Mouse (Mus musculus) layer of hippocampus, postnatal 14 days (tissue): Measurements from ENCODE around the gene Cs. TPM values are rescaled to one million over a fixed set of nuclear protein-coding genes. Genes with fewer than 3 reads are reported as not detected.
"Not testable (repeated sequence)": the region's sequence is repeated elsewhere in the genome, so short reads cannot be mapped to it uniquely, and the experiment has no call there.

ENCODE experiments used
- DNase-seq, 2 experiments: peaks; one replicate each; pipeline ENCODE4 v3.0.0; 2021 to 2022; ENCODE audit warnings: low spot score in 2 of 2, mixed read lengths in 1 of 2
- total RNA-seq, 2 experiments: library from RNA; stranded (reverse); gene quantifications; 2 replicates each; pipeline ENCODE4 v1.2.3; 2021

The Cs gene
- total RNA-seq, 2 experiments from 2014 or later, result 260 to 274 TPM

DNA sequence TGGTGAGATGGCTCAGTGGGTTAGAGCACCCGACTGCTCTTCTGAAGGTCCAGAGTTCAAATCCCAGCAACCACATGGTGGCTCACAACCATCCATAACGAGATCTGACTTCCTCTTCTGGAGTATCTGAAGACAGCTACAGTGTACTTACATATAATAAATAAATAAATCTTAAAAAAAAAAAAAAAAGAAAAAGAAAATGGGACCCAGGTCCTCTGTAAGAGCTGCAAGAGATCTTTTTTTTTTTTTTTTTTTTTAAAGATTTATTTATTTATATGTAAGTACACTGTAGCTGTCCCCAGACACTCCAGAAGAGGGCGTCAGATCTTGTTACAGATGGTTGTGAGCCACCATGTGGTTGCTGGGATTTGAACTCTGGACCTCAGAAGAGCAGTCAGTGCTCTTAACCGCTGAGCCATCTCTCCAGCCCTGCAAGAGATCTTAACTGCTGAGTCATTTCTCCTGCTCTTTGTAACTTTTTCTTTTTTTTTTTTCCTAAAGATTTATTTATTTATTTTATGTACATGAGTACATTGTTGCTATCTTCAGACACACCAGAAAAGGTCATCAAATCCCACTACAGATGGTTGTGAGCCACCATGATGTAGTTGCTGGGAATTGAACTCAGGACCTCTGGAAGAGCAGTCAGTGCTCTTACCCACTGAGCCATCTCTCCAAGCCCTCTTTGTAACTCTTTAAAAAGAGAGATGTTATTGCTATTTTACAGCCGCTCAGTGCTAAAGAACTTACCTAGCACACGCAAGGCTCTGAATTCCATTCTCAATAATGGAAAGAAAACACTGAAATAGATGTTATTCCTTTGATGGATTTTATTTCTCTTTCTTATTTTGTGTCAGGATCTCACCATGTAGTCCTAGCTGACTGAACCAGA lies 4.9 kb upstream of the Cs start:
- not testable (repeated sequence) for DNase-seq

DNA sequence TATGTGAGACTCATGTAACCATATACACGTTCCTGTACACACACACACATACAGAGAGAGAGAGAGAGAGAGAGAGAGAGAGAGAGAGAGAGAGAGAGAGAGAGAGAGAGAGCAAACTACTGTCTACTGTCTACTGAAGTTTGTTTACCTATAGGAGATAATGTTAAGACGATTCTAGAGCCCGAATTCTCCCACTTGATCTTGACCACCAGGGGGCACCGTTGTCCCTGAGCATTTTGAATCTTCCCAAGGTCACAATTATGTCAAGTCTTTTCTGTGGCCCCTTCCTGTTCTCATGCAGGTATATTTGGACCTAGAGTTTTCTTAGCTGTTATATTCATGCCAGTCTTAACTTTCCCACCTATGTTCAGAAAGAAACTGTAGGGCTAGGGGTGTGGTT lies 2.0 kb upstream of the Cs start:
- peak in 1 of 2 experiments; percentile 63 for DNase-seq

DNA sequence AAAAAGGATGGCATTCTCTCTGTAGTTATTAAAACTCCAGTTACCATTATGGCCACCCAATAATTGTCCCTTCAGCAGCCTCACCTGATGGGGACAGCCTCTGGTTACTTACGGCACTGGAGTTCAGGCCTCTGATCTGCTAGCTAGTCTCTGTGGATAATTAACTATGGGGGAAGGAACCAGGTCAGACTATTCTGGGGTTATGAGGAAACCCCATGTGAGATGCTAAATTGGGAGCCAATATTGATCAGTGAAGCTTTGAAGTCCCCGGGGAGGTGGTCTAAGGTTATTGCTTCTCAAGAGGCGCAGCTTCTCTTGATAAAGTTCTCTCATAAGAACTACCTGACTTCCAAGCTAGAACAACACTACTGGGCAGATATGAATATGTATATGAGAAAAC lies 1.3 kb upstream of the Cs start:
- DNase-seq, result no peak

GRCm38 (mm10) chr10:128336597-128336996 lies 937 bp upstream of the Cs start:
- DNase-seq, result no peak

DNA sequence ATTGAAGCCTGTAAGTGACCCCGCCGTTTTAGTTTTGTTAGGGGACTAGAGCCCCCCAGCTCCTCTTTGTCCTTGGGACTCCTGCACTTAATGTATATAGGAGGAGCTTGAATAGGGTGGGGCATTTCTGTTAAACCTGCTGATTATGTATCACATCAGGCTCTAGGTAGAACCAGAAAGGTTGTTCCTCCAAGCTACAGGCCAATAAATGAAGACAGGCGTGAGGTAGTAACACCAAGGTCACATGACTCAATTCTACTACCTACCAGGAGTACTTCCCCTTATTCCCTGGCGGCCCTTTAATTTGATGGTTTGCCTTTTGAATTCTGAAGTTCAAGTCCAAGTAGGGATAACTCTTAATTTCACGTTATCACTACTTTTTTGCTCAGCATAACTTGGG lies 881 bp downstream of the Cs start:
- DNase-seq, result no peak

GRCm38 (mm10) chr10:128338948-128339347 lies 1.4 kb downstream of the Cs start:
- no peak for DNase-seq

- no peak for DNase-seq
Measured at GRCm38 (mm10) chr10:128340257-128340656, 2.7 kb downstream of the Cs start.

GRCm38 (mm10) chr10:128343436-128343835 lies 5.9 kb downstream of the Cs start:
- DNase-seq, result peak in 1 of 2 experiments; percentile 60

GRCm38 (mm10) chr10:128344568-128345275 lies 7.2 kb downstream of the Cs start:
- peak; percentile 25 to 74 for DNase-seq

- DNase-seq, result no peak
Measured at GRCm38 (mm10) chr10:128347541-128347940, 10.0 kb downstream of the Cs start.

GRCm38 (mm10) chr10:128358796-128359195 lies 21.3 kb downstream of the Cs start:
- DNase-seq, result peak in 1 of 2 experiments; percentile 55

DNA sequence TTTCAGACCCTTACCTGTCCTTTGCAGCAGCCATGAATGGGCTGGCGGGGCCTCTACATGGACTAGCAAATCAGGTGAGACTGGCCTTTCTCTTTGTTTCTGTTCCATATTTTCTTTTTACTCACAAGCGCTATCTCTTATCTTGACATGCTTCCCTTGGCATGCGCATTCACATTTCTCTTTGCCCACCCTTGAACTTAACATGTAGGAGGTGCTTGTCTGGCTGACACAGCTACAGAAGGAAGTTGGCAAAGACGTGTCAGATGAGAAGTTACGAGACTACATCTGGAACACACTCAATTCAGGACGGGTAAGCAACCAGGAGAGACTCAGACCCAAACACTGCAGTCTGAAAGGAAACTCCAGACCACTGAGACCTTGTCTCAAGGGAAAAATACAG lies 21.7 kb downstream of the Cs start:
- DNase-seq, result no peak

DNA sequence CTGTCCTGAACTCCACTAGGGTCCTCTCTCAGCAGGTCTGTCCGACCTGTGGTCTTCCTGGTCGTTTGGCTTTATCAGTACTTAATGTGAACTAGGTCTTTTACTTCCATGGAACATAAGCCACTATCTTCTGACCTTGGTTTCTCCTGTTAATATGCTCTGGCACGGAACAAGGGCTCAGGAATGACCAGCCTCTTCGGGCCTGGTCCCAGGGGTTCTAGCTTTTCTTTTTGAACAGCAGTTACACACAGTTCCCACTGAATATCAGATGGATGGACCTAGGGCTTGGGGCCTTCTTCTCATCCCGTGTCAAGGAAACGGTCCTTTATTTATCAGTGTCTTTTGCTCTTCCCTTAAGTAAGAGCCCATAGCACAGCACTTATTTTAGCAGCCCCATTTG lies 24.3 kb downstream of the Cs start:
- DNase-seq, result no peak

GRCm38 (mm10) chr10:128362568-128362967 lies 25.0 kb downstream of the Cs start:
- DNase-seq, result peak in 1 of 2 experiments; percentile 43

- DNase-seq, result peak in 1 of 2 experiments; percentile 21
Measured at GRCm38 (mm10) chr10:128367899-128368401, 30.4 kb downstream of the Cs start.

GRCm38 (mm10) chr10:128368402-128369217 lies 31.1 kb downstream of the Cs start, which contains the start of gene Coq10a:
TSS of gene Coq10a (minus strand) at chr10:128368997.
- peak; percentile 87 to 95 for DNase-seq

GRCm38 (mm10) chr10:128369218-128369543 lies 31.6 kb downstream of the Cs start:
- DNase-seq, result no peak

GRCm38 (mm10) chr10:128369599-128369998 lies 32.1 kb downstream of the Cs start:
- no peak for DNase-seq

DNA sequence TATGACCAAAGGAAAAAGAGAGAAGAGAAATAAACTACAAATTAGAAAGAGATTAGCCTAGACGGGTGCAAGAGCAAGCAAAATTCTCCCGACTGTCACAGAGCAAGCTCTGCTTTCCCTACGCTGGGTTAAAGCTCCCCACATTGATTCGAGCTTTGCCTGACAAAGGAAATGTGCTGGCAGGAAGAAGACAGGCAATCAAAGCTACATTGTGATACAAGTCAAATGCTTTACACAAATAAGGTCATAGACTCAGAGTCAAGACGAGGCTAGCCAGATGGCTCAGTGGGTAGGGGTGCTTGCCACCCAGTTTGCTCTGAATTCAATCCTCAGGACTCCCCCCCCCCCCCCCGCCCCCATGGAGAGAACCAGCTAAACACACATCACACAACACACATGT lies 32.5 kb downstream of the Cs start:
- no peak for DNase-seq

- no peak for DNase-seq
Measured at GRCm38 (mm10) chr10:128370601-128371000, 33.1 kb downstream of the Cs start.

- DNase-seq, result no peak
Measured at GRCm38 (mm10) chr10:128372142-128372541, 34.6 kb downstream of the Cs start.
